Mouse (Mus musculus): Measurements from ENCODE around the gene Wipf2. TPM values are rescaled to one million over a fixed set of nuclear protein-coding genes. Genes with fewer than 3 reads are reported as not detected.
"Not testable (repeated sequence)": the region's sequence is repeated elsewhere in the genome, so short reads cannot be mapped to it uniquely, and the experiment has no call there.

Wipf2 gene
- 10 to 100 TPM in 23 of 26 experiments, 1 to 10 TPM in 3; 7.3 to 30.5 (median 19.3) TPM for total RNA-seq (2018; cell fraction: chromatin; rRNA removed)
- total RNA-seq (2018; cell fraction: cytosol; rRNA removed): 10 to 100 TPM; 15.1 to 25.6 (median 21.0) TPM
- total RNA-seq (2018; cell fraction: nucleus; rRNA removed): 10 to 100 TPM; 13.2 to 33.3 (median 22.7) TPM
- polyA plus RNA-seq (2018): 11.1 to 18.1 TPM (median 11.5 TPM) in 3 replicates

- Histone ChIP-seq H3K36me3 (ENCODE audit: inconsistent target) (peaks cover 9% of the 10 kb centered on the region; the same call in 1 of the 2 replicates), H3K79me2 (ENCODE audit: inconsistent target) (peaks cover 45% of the 10 kb centered on the region), H3K4me3 (ENCODE audit: inconsistent target) (peak within 1 kb of the TSS; percentile 76), H3K27ac (peak within 1 kb of the TSS; percentile 27; the same call in 1 of the 2 replicates)
- 12% methylated on average over 33 of the region's 41 CpGs for whole genome bisulfite sequencing (ENCODE audit: missing documents)
Measured at GRCm38 (mm10) chr11:98863028-98863750, at the start of gene Wipf2. Gene Wipf2, plus strand, starts transcription at chr11:98863638.

- peak overlapping the region; percentile 66 for H3K27ac ChIP-seq
- H3K36me3 ChIP-seq (ENCODE audit: inconsistent target): peaks cover 14% of the 10 kb centered on the region; the same call in 1 of the 2 replicates
- peaks cover 84% of the 10 kb centered on the region for H3K79me2 ChIP-seq (ENCODE audit: inconsistent target)
- 0% methylated on average over 1 of the region's 1 CpGs for WGBS (ENCODE audit: missing documents)
- H3K4me3 ChIP-seq (ENCODE audit: inconsistent target): no peak overlapping the region
Measured at GRCm38 (mm10) chr11:98816706-98817239, 46.7 kb upstream of the Wipf2 start.

- 89% methylated on average over 5 of the region's 5 CpGs for WGBS (ENCODE audit: missing documents)
Measured at GRCm38 (mm10) chr11:98820968-98821367, 42.5 kb upstream of the Wipf2 start.

GRCm38 (mm10) chr11:98826071-98826470 lies 37.4 kb upstream of the Wipf2 start:
- H3K79me2 ChIP-seq (ENCODE audit: inconsistent target): peaks cover 58% of the 10 kb centered on the region

More at GRCm38 (mm10) chr11:98820968-98821367, 42.5 kb upstream of the Wipf2 start:
- H3K36me3 ChIP-seq (ENCODE audit: inconsistent target): peaks cover 54% of the 10 kb centered on the region
- H3K4me3 ChIP-seq (ENCODE audit: inconsistent target): no peak overlapping the region
- H3K27ac ChIP-seq: no peak overlapping the region
- H3K79me2 ChIP-seq (ENCODE audit: inconsistent target): peaks cover 86% of the 10 kb centered on the region

GRCm38 (mm10) chr11:98827877-98828276 lies 35.6 kb upstream of the Wipf2 start:
- peaks cover 40% of the 10 kb centered on the region for H3K79me2 ChIP-seq (ENCODE audit: inconsistent target)
- peaks cover 79% of the 10 kb centered on the region for H3K36me3 ChIP-seq (ENCODE audit: inconsistent target)
- H3K4me3 ChIP-seq (ENCODE audit: inconsistent target): no peak overlapping the region
- WGBS (ENCODE audit: missing documents): 93% methylated on average over 2 of the region's 2 CpGs
- no peak overlapping the region for H3K27ac ChIP-seq

More at GRCm38 (mm10) chr11:98826071-98826470, 37.4 kb upstream of the Wipf2 start:
- H3K27ac ChIP-seq; H3K4me3 ChIP-seq (ENCODE audit: inconsistent target): not testable (repeated sequence)
- no CpG with 5 or more reads among the region's 2 CpGs for WGBS (ENCODE audit: missing documents)
- H3K36me3 ChIP-seq (ENCODE audit: inconsistent target): peaks cover 79% of the 10 kb centered on the region

- WGBS (ENCODE audit: missing documents): 70% methylated on average over 12 of the region's 12 CpGs
- Histone ChIP-seq H3K4me3 (ENCODE audit: inconsistent target) (no peak overlapping the region), H3K36me3 (ENCODE audit: inconsistent target) (peaks cover 79% of the 10 kb centered on the region), H3K27ac (no peak overlapping the region), H3K79me2 (ENCODE audit: inconsistent target) (peaks cover 26% of the 10 kb centered on the region)
Measured at GRCm38 (mm10) chr11:98829091-98829775, 34.2 kb upstream of the Wipf2 start.

GRCm38 (mm10) chr11:98829875-98830274 lies 33.6 kb upstream of the Wipf2 start:
- Histone ChIP-seq H3K4me3 (ENCODE audit: inconsistent target) (no peak overlapping the region), H3K27ac (no peak overlapping the region), H3K36me3 (ENCODE audit: inconsistent target) (peaks cover 75% of the 10 kb centered on the region), H3K79me2 (ENCODE audit: inconsistent target) (peaks cover 20% of the 10 kb centered on the region)
- 96% methylated on average over 3 of the region's 4 CpGs for WGBS (ENCODE audit: missing documents)

GRCm38 (mm10) chr11:98835296-98835695 lies 28.1 kb upstream of the Wipf2 start:
- no peak overlapping the region for H3K27ac ChIP-seq
- H3K79me2 ChIP-seq (ENCODE audit: inconsistent target): no peaks in the 10 kb centered on the region
- 96% methylated on average over 5 of the region's 5 CpGs for WGBS (ENCODE audit: missing documents)
- no peak overlapping the region for H3K4me3 ChIP-seq (ENCODE audit: inconsistent target)
- H3K36me3 ChIP-seq (ENCODE audit: inconsistent target): peaks cover 41% of the 10 kb centered on the region

GRCm38 (mm10) chr11:98835725-98836124 lies 27.7 kb upstream of the Wipf2 start:
- Histone ChIP-seq H3K4me3 (ENCODE audit: inconsistent target) (no peak overlapping the region), H3K27ac (no peak overlapping the region), H3K36me3 (ENCODE audit: inconsistent target) (peaks cover 38% of the 10 kb centered on the region), H3K79me2 (ENCODE audit: inconsistent target) (no peaks in the 10 kb centered on the region)
- 83% methylated on average over 3 of the region's 3 CpGs for WGBS (ENCODE audit: missing documents)

- no peak overlapping the region for H3K4me3 ChIP-seq (ENCODE audit: inconsistent target)
Measured at GRCm38 (mm10) chr11:98836128-98836527, 27.3 kb upstream of the Wipf2 start.

GRCm38 (mm10) chr11:98836651-98837141 lies 26.7 kb upstream of the Wipf2 start, which contains the start of gene Rapgefl1:
Gene Rapgefl1, plus strand, starts transcription at chr11:98836785.
- Histone ChIP-seq H3K4me3 (ENCODE audit: inconsistent target) (no peak within 1 kb of the TSS), H3K27ac (no peak within 1 kb of the TSS)
- WGBS (ENCODE audit: missing documents): 2% methylated on average over 34 of the region's 48 CpGs

More at GRCm38 (mm10) chr11:98836128-98836527, 27.3 kb upstream of the Wipf2 start:
- H3K79me2 ChIP-seq (ENCODE audit: inconsistent target): no peaks in the 10 kb centered on the region
- 62% methylated on average over 7 of the region's 7 CpGs for WGBS (ENCODE audit: missing documents)
- H3K36me3 ChIP-seq (ENCODE audit: inconsistent target): peaks cover 34% of the 10 kb centered on the region
- H3K27ac ChIP-seq: no peak overlapping the region

GRCm38 (mm10) chr11:98837231-98837704 lies 26.2 kb upstream of the Wipf2 start:
- H3K36me3 ChIP-seq (ENCODE audit: inconsistent target): peaks cover 22% of the 10 kb centered on the region
- WGBS (ENCODE audit: missing documents): 11% methylated on average over 27 of the region's 29 CpGs
- H3K27ac ChIP-seq: no peak overlapping the region
- no peak overlapping the region for H3K4me3 ChIP-seq (ENCODE audit: inconsistent target)
- no peaks in the 10 kb centered on the region for H3K79me2 ChIP-seq (ENCODE audit: inconsistent target)

More at GRCm38 (mm10) chr11:98836651-98837141, 26.7 kb upstream of the Wipf2 start, which contains the start of gene Rapgefl1:
- H3K36me3 ChIP-seq (ENCODE audit: inconsistent target): peaks cover 28% of the 10 kb centered on the region
- H3K79me2 ChIP-seq (ENCODE audit: inconsistent target): no peaks in the 10 kb centered on the region

GRCm38 (mm10) chr11:98837917-98838316 lies 25.5 kb upstream of the Wipf2 start:
- WGBS (ENCODE audit: missing documents): 87% methylated on average over 11 of the region's 11 CpGs
- Histone ChIP-seq H3K27ac (no peak overlapping the region), H3K36me3 (ENCODE audit: inconsistent target) (peaks cover 16% of the 10 kb centered on the region; the same call in 1 of the 2 replicates), H3K79me2 (ENCODE audit: inconsistent target) (no peaks in the 10 kb centered on the region), H3K4me3 (ENCODE audit: inconsistent target) (no peak overlapping the region)

- Histone ChIP-seq H3K79me2 (ENCODE audit: inconsistent target) (no peaks in the 10 kb centered on the region), H3K4me3 (ENCODE audit: inconsistent target) (no peak overlapping the region), H3K36me3 (ENCODE audit: inconsistent target) (peaks cover 10% of the 10 kb centered on the region; the same call in 1 of the 2 replicates), H3K27ac (no peak overlapping the region)
- 93% methylated on average over 9 of the region's 9 CpGs for WGBS (ENCODE audit: missing documents)
Measured at GRCm38 (mm10) chr11:98838512-98838911, 24.9 kb upstream of the Wipf2 start.

Data from macrophage (primary cell).